Mouse (Mus musculus) limb, embryonic 12.5 days (tissue): ENCODE results near the gene Vps41. TPM values are rescaled to one million over a fixed set of nuclear protein-coding genes. Genes with fewer than 3 reads are reported as not detected.

ENCODE experiments used
- ATAC-seq: fragments of 200-750 bp; cut with Nextera tagmentation; 2 replicates; pipeline ENCODE4 v1.8.0; 2017; ENCODE audit warnings: low read depth, moderate TSS enrichment; ENCODE audit not compliant: insufficient number of reproducible peaks, insufficient read depth, low FRiP score, low TSS enrichment
- H3K27ac ChIP-seq: fragments of 300-500 bp; sonication (generic); 2 replicates; pipeline ENCODE4 v1.5.1; 2016; ENCODE audit warnings: mild to moderate bottlenecking, moderate library complexity
- H3K27me3 ChIP-seq: fragments of 300-500 bp; sonication (generic); 2 replicates; pipeline ENCODE4 v1.6.1; 2016; ENCODE audit warnings: mild to moderate bottlenecking, moderate library complexity
- H3K36me3 ChIP-seq: fragments of 300-500 bp; sonication (generic); 2 replicates; pipeline ENCODE4 v1.6.1; 2016; ENCODE audit warnings: mild to moderate bottlenecking, moderate library complexity
- H3K4me1 ChIP-seq: fragments of 300-500 bp; sonication (generic); replicated peaks from 2 replicates; pipeline ENCODE4 v1.6.1; 2016
- H3K4me2 ChIP-seq: fragments of 300-500 bp; sonication (generic); 2 replicates; pipeline ENCODE4 v1.6.1; 2016; ENCODE audit warnings: mild to moderate bottlenecking, moderate library complexity
- H3K4me3 ChIP-seq: fragments of 300-500 bp; sonication (generic); replicated peaks from 2 replicates; pipeline ENCODE4 v1.5.1; 2016; ENCODE audit warnings: mild to moderate bottlenecking
- H3K9ac ChIP-seq: fragments of 300-500 bp; sonication (generic); replicated peaks from 2 replicates; pipeline ENCODE4 v1.6.1; 2016; ENCODE audit warnings: mild to moderate bottlenecking, moderate library complexity
- H3K9me3 ChIP-seq: fragments of 300-500 bp; sonication (generic); 2 replicates; pipeline ENCODE4 v1.6.1; 2016; ENCODE audit warnings: mild to moderate bottlenecking, moderate library complexity
- WGBS: fragments of 180-500 bp; shearing (Covaris S2); methylation state at CpG from one replicate; pipeline ENCODE4 v1.1.7; 2016; 5-methylcytosine and 5-hydroxymethylcytosine counted together
- polyA plus RNA-seq: library from polyadenylated mRNA; unstranded; fragments of >200 nt; fragmentation: Nextera tagmentation; extraction: Ambion mirVana; gene quantifications from 2 replicates; pipeline ENCODE4 v1.2.1, GENCODE M21; 2016

Gene Vps41
- polyA plus RNA-seq, 1 experiment from 2014 or later, result 73.1 TPM

- no peak for ATAC-seq
- H3K4me2 ChIP-seq, result no peak overlapping the region
- H3K27me3 ChIP-seq, result no peaks in the 10 kb centered on the region
- no peak overlapping the region for H3K4me3 ChIP-seq
- H3K36me3 ChIP-seq, result no peaks in the 10 kb centered on the region
- H3K4me1 ChIP-seq, result no peaks in the 10 kb centered on the region; the same call in 1 of the 2 replicates
- no peaks in the 10 kb centered on the region for H3K9me3 ChIP-seq
- no peak overlapping the region for H3K27ac ChIP-seq
- H3K9ac ChIP-seq, result no peak overlapping the region
- WGBS, result 70% methylated on average over 3 of the region's 3 CpGs
Observed at GRCm38 (mm10) chr13:18794454-18794853, 77.4 kb downstream of the Vps41 start.

- no peak overlapping the region for H3K4me3 ChIP-seq
- no peaks in the 10 kb centered on the region for H3K36me3 ChIP-seq
- no peak overlapping the region for H3K4me2 ChIP-seq
- ATAC-seq, result no peak
- H3K9me3 ChIP-seq, result no peaks in the 10 kb centered on the region
- H3K27me3 ChIP-seq, result no peaks in the 10 kb centered on the region
- peaks cover 5% of the 10 kb centered on the region; the same call in 1 of the 2 replicates for H3K4me1 ChIP-seq
- H3K9ac ChIP-seq, result no peak overlapping the region
- WGBS, result 84% methylated on average over 5 of the region's 5 CpGs
- no peak overlapping the region for H3K27ac ChIP-seq
Observed at GRCm38 (mm10) chr13:18797555-18797954, 80.5 kb downstream of the Vps41 start.

- Histone ChIP-seq H3K4me1 (peaks cover 5% of the 10 kb centered on the region; the same call in 1 of the 2 replicates), H3K36me3 (no peaks in the 10 kb centered on the region), H3K9me3 (no peaks in the 10 kb centered on the region), H3K27me3 (no peaks in the 10 kb centered on the region), H3K9ac (no peak overlapping the region), H3K4me2 (no peak overlapping the region), H3K4me3 (no peak overlapping the region), H3K27ac (no peak overlapping the region)
- ATAC-seq, result no peak
- WGBS, result 50% methylated on average over 3 of the region's 3 CpGs
Observed at GRCm38 (mm10) chr13:18800434-18800833, 83.3 kb downstream of the Vps41 start.

GRCm38 (mm10) chr13:18809465-18809864 is 92.4 kb downstream of the Vps41 start:
- H3K27me3 ChIP-seq, result no peaks in the 10 kb centered on the region
- H3K4me3 ChIP-seq, result no peak overlapping the region
- WGBS, result 87% methylated on average over 4 of the region's 4 CpGs
- no peak overlapping the region for H3K27ac ChIP-seq
- H3K4me1 ChIP-seq, result no peaks in the 10 kb centered on the region
- H3K4me2 ChIP-seq, result no peak overlapping the region
- no peak for ATAC-seq
- H3K36me3 ChIP-seq, result peaks cover under 1% of the 10 kb centered on the region
- no peaks in the 10 kb centered on the region for H3K9me3 ChIP-seq
- H3K9ac ChIP-seq, result no peak overlapping the region

GRCm38 (mm10) chr13:18809978-18810675 is 93.0 kb downstream of the Vps41 start:
- peaks cover 7% of the 10 kb centered on the region for H3K36me3 ChIP-seq
- no peak overlapping the region for H3K27ac ChIP-seq
- H3K4me3 ChIP-seq, result no peak overlapping the region
- H3K27me3 ChIP-seq, result no peaks in the 10 kb centered on the region
- peak; percentile 52; the same call in 1 of the 2 replicates for ATAC-seq
- no peaks in the 10 kb centered on the region for H3K4me1 ChIP-seq
- 21% methylated on average over 11 of the region's 11 CpGs for WGBS
- no peak overlapping the region for H3K4me2 ChIP-seq
- no peaks in the 10 kb centered on the region for H3K9me3 ChIP-seq
- no peak overlapping the region for H3K9ac ChIP-seq

- no peaks in the 10 kb centered on the region for H3K27me3 ChIP-seq
- 88% methylated on average over 10 of the region's 10 CpGs for WGBS
- no peak for ATAC-seq
- H3K4me3 ChIP-seq, result no peak overlapping the region
- no peak overlapping the region for H3K9ac ChIP-seq
- no peaks in the 10 kb centered on the region for H3K9me3 ChIP-seq
- no peak overlapping the region for H3K27ac ChIP-seq
- no peak overlapping the region for H3K4me2 ChIP-seq
- H3K4me1 ChIP-seq, result no peaks in the 10 kb centered on the region
- peaks cover 13% of the 10 kb centered on the region; the same call in 1 of the 2 replicates for H3K36me3 ChIP-seq
Observed at GRCm38 (mm10) chr13:18824420-18825123, 107.5 kb downstream of the Vps41 start.

GRCm38 (mm10) chr13:18827029-18827428 is 109.9 kb downstream of the Vps41 start:
- Histone ChIP-seq H3K4me2 (no peak overlapping the region), H3K36me3 (peaks cover 13% of the 10 kb centered on the region; the same call in 1 of the 2 replicates), H3K4me3 (no peak overlapping the region), H3K27me3 (no peaks in the 10 kb centered on the region), H3K9ac (no peak overlapping the region), H3K9me3 (no peaks in the 10 kb centered on the region), H3K4me1 (no peaks in the 10 kb centered on the region), H3K27ac (no peak overlapping the region)
- no peak for ATAC-seq
- WGBS, result 91% methylated on average over 10 of the region's 10 CpGs

GRCm38 (mm10) chr13:18830486-18830885 is 113.4 kb downstream of the Vps41 start:
- 82% methylated on average over 3 of the region's 3 CpGs for WGBS
- Histone ChIP-seq H3K9me3 (no peaks in the 10 kb centered on the region), H3K4me3 (no peak overlapping the region), H3K4me2 (no peak overlapping the region), H3K4me1 (no peaks in the 10 kb centered on the region), H3K9ac (no peak overlapping the region), H3K27ac (no peak overlapping the region), H3K36me3 (peaks cover 7% of the 10 kb centered on the region; the same call in 1 of the 2 replicates), H3K27me3 (no peaks in the 10 kb centered on the region)
- no peak for ATAC-seq

GRCm38 (mm10) chr13:18839231-18839630 is 122.1 kb downstream of the Vps41 start:
- H3K4me2 ChIP-seq, result no peak overlapping the region
- H3K36me3 ChIP-seq, result peaks cover 3% of the 10 kb centered on the region
- no peaks in the 10 kb centered on the region for H3K27me3 ChIP-seq
- no peak overlapping the region for H3K27ac ChIP-seq
- H3K9me3 ChIP-seq, result no peaks in the 10 kb centered on the region
- WGBS, result 90% methylated on average over 4 of the region's 4 CpGs
- H3K4me3 ChIP-seq, result no peak overlapping the region
- no peak for ATAC-seq
- no peaks in the 10 kb centered on the region for H3K4me1 ChIP-seq
- no peak overlapping the region for H3K9ac ChIP-seq

- WGBS, result 53% methylated on average over 4 of the region's 4 CpGs
- H3K4me3 ChIP-seq, result no peak overlapping the region
- H3K4me2 ChIP-seq, result no peak overlapping the region
- H3K27me3 ChIP-seq, result no peaks in the 10 kb centered on the region
- ATAC-seq, result no peak
- H3K36me3 ChIP-seq, result peaks cover 4% of the 10 kb centered on the region
- H3K27ac ChIP-seq, result no peak overlapping the region
- no peaks in the 10 kb centered on the region for H3K9me3 ChIP-seq
- H3K4me1 ChIP-seq, result no peaks in the 10 kb centered on the region
- no peak overlapping the region for H3K9ac ChIP-seq
Observed at GRCm38 (mm10) chr13:18840366-18840765, 123.3 kb downstream of the Vps41 start.

GRCm38 (mm10) chr13:18841019-18841418 is 123.9 kb downstream of the Vps41 start:
- H3K4me1 ChIP-seq, result no peaks in the 10 kb centered on the region
- no peak overlapping the region for H3K27ac ChIP-seq
- H3K9me3 ChIP-seq, result no peaks in the 10 kb centered on the region
- no peaks in the 10 kb centered on the region for H3K27me3 ChIP-seq
- no peak overlapping the region for H3K4me3 ChIP-seq
- ATAC-seq, result no peak
- H3K36me3 ChIP-seq, result peaks cover 11% of the 10 kb centered on the region
- no peak overlapping the region for H3K9ac ChIP-seq
- WGBS, result 75% methylated on average over 2 of the region's 2 CpGs
- no peak overlapping the region for H3K4me2 ChIP-seq
